Mouse (Mus musculus) Patski (cell line): ENCODE data around the gene Ric8a. TPM values are rescaled to one million over a fixed set of nuclear protein-coding genes. Genes with fewer than 3 reads are reported as not detected.
"Not testable (repeated sequence)": the region's sequence is repeated elsewhere in the genome, so short reads cannot be mapped to it uniquely, and the experiment has no call there.

Experiments
- ATAC-seq: fragments of 100-300 bp; one replicate; pipeline ENCODE4 v1.8.0; 2021
- CTCF ChIA-PET: fragments of 350-600 bp; sonication (Branson Sonifier 250); formaldehyde crosslinking; loops from one replicate; lab custom pipeline; 2022; ENCODE audit warnings: inconsistent platforms; lab: Charles Lee
- POLR2A ChIA-PET: fragments of 350-600 bp; sonication (Branson Sonifier 250); formaldehyde crosslinking; loops from one replicate; lab custom pipeline; 2022; ENCODE audit warnings: antibody characterized with exemption, inconsistent platforms; lab: Charles Lee
- DNase-seq: peaks from one replicate; pipeline ENCODE4 v3.0.0-alpha.2; 2011; ENCODE audit warnings: low read depth, low spot score
- H3K27me3 ChIP-seq: fragments of 371-371 bp; one replicate; pipeline ENCODE4 v1.5.1; 2021
- CTCF ChIP-seq: fragments of 100-300 bp; IDR thresholded peaks from one replicate; pipeline ENCODE4 v1.5.1; 2021
- in situ Hi-C: fragments of 300-500 bp; cut with MboI; formaldehyde crosslinking; loops from 3 replicates; pipeline ENCODE4 v1.11.1; 2018; ENCODE audit warnings: low pct_unique_long_range_greater_than_20kb, mixed read lengths
- polyA plus RNA-seq: library from polyadenylated mRNA; unstranded; gene quantifications from one replicate; pipeline ENCODE4 v1.2.3, GENCODE M21; 2021

Gene Ric8a
- polyA plus RNA-seq, 1 experiment from 2014 or later = 67.0 TPM

- ChIA-PET CTCF (interaction anchor here (1.5 to 2.9 kb wide), 2 partner anchors 21 to 23 kb away, joined by 4 to 13 read pairs; no protein-coding TSS in a partner anchor), POLR2A (interaction anchor here (1.0 to 1.6 kb wide), 3 partner anchors 13 to 24 kb away, joined by 3 to 10 read pairs (median 3); partner anchors contain the start of genes Bet1l, Gm45785 and Ric8a)
- no peak for TF ChIP-seq CTCF
- no peak for ATAC-seq
- in situ Hi-C loops = no loop called here
- no peak for DNase-seq
- H3K27me3 ChIP-seq = no peaks in the 10 kb centered on the region
Measured at GRCm38 (mm10) chr7:140880865-140881515, 24.2 kb downstream of the Ric8a start.

GRCm38 (mm10) chr7:140881696-140882468 lies 25.1 kb downstream of the Ric8a start, which contains the start of the genes Psmd13 and Sirt3:
TSS of gene Psmd13 (plus strand) at chr7:140881968.
TSS of gene Sirt3 (minus strand) at chr7:140882309.
- no peak for TF ChIP-seq CTCF
- no peaks in the 10 kb centered on the region for H3K27me3 ChIP-seq
- CTCF ChIA-PET = interaction anchor here (2.9 kb wide), 1 partner anchor 22 kb away, joined by 13 read pairs; no protein-coding TSS in a partner anchor
- DNase-seq (peak; percentile 68), ATAC-seq (peak; percentile 92)
- in situ Hi-C loops = no loop called here
- POLR2A ChIA-PET = interaction anchor here (0.6 to 1.6 kb wide), 7 partner anchors 10 to 34 kb away, joined by 3 to 10 read pairs (median 3); partner anchors contain the start of genes Bet1l, Gm45785, Odf3 and Ric8a

GRCm38 (mm10) chr7:140882469-140882803 lies 25.7 kb downstream of the Ric8a start:
- in situ Hi-C loops = no loop called here
- DNase-seq = no peak
- no peak for TF ChIP-seq CTCF
- no peaks in the 10 kb centered on the region for H3K27me3 ChIP-seq
- POLR2A ChIA-PET = interaction anchor here (0.7 to 1.1 kb wide), 3 partner anchors 11 to 35 kb away, joined by 3 to 4 read pairs (median 4); partner anchors contain the start of gene Odf3
- ATAC-seq = peak; percentile 51
- CTCF ChIA-PET = interaction anchor here (2.9 kb wide), 1 partner anchor 21 kb away, joined by 13 read pairs; no protein-coding TSS in a partner anchor

- in situ Hi-C loops, CTCF ChIA-PET, DNase-seq, ATAC-seq, H3K27me3 ChIP-seq: not testable (repeated sequence)
- POLR2A ChIA-PET = interaction anchor here (1.1 kb wide), 1 partner anchor 19 kb away, joined by 3 read pairs; no protein-coding TSS in a partner anchor
Measured at GRCm38 (mm10) chr7:140890636-140891035, 33.9 kb downstream of the Ric8a start.

GRCm38 (mm10) chr7:140894031-140894430 lies 37.3 kb downstream of the Ric8a start:
- ATAC-seq (no peak), DNase-seq (no peak)
- H3K27me3 ChIP-seq = no peaks in the 10 kb centered on the region
- no peak for TF ChIP-seq CTCF
- ChIA-PET CTCF (interaction anchor here (0.6 to 1.6 kb wide), 2 partner anchors 9 to 291 kb away, joined by 3 read pairs; no protein-coding TSS in a partner anchor), POLR2A (interaction anchor here (0.6 kb wide), 1 partner anchor 13 kb away, joined by 3 read pairs; the partner anchor contains the start of gene Psmd13)
- in situ Hi-C loops = no loop called here

GRCm38 (mm10) chr7:140894611-140895010 lies 37.9 kb downstream of the Ric8a start:
- in situ Hi-C loops = no loop called here
- no peaks in the 10 kb centered on the region for H3K27me3 ChIP-seq
- ChIA-PET POLR2A (interaction anchor here (0.6 kb wide), 1 partner anchor 13 kb away, joined by 3 read pairs; the partner anchor contains the start of gene Psmd13), CTCF (interaction anchor here (1.6 kb wide), 1 partner anchor 9 kb away, joined by 3 read pairs; no protein-coding TSS in a partner anchor)
- DNase-seq (no peak), ATAC-seq (no peak)
- no peak for TF ChIP-seq CTCF

- in situ Hi-C loops = no loop called here
- ATAC-seq (no peak), DNase-seq (no peak)
- POLR2A ChIA-PET = no interaction called here
- CTCF ChIA-PET = no interaction called here
- TF ChIP-seq CTCF = no peak
- H3K27me3 ChIP-seq = no peaks in the 10 kb centered on the region
Measured at GRCm38 (mm10) chr7:140897863-140898262, 41.1 kb downstream of the Ric8a start.

GRCm38 (mm10) chr7:140899121-140899520 lies 42.4 kb downstream of the Ric8a start:
- CTCF ChIA-PET = interaction anchor here (1.0 to 1.7 kb wide), 2 partner anchors 8 to 9 kb away, joined by 3 to 5 read pairs; no protein-coding TSS in a partner anchor
- POLR2A ChIA-PET = no interaction called here
- ATAC-seq (no peak), DNase-seq (no peak)
- no peak for TF ChIP-seq CTCF
- in situ Hi-C loops = no loop called here
- H3K27me3 ChIP-seq = no peaks in the 10 kb centered on the region

GRCm38 (mm10) chr7:140900220-140900619 lies 43.5 kb downstream of the Ric8a start, which contains the start of gene Cox8b:
TSS of gene Cox8b (minus strand) at chr7:140900446.
- ATAC-seq (no peak), DNase-seq (no peak)
- TF ChIP-seq CTCF = no peak
- in situ Hi-C loops = loop anchor here (5.0 kb wide), 1 partner anchor 58 kb away; no protein-coding TSS in a partner anchor
- ChIA-PET POLR2A (no interaction called here), CTCF (no interaction called here)
- H3K27me3 ChIP-seq = no peaks in the 10 kb centered on the region
